Mouse (Mus musculus) granulocyte monocyte progenitor cell, adult 5-6 weeks (primary cell): ENCODE measurements around the gene Pnkp. TPM values are rescaled to one million over a fixed set of nuclear protein-coding genes. Genes with fewer than 3 reads are reported as not detected.
"Not testable (repeated sequence)": the region's sequence is repeated elsewhere in the genome, so short reads cannot be mapped to it uniquely, and the experiment has no call there.

ENCODE experiments used
- ATAC-seq: replicated peaks from 2 replicates; pipeline ENCODE4 v1.8.0; 2016; ENCODE audit warnings: mild to moderate bottlenecking, moderate TSS enrichment, inconsistent platforms; ENCODE audit not compliant: poor library complexity, severe bottlenecking
- total RNA-seq, 2 experiments: library from RNA; stranded (forward) in 1 of 2; stranded (reverse) in 1 of 2; fragments of 200-712, 200-1000 nt in 1 of 2; fragments of >200 nt in 1 of 2; fragmentation: Nextera tagmentation in 1 of 2; gene quantifications; 2 replicates each; pipeline ENCODE4 v1.2.3; 2014 to 2017

Pnkp gene
- total RNA-seq, 2 experiments from 2014 or later = 51.0 to 61.3 TPM

- ATAC-seq = no peak
Measured at GRCm38 (mm10) chr7:44867802-44868201, 10.9 kb downstream of the Pnkp start.

- ATAC-seq = no peak
Measured at GRCm38 (mm10) chr7:44868465-44868864, 11.5 kb downstream of the Pnkp start.

- peak; percentile 4; the same call in 1 of the 2 replicates for ATAC-seq
Measured at GRCm38 (mm10) chr7:44868919-44869696, 12.2 kb downstream of the Pnkp start.

- ATAC-seq = peak; percentile 75
Measured at GRCm38 (mm10) chr7:44869697-44870528, 13.0 kb downstream of the Pnkp start, which contains the start of gene Ptov1. TSS of gene Ptov1 (minus strand) at chr7:44869788.

GRCm38 (mm10) chr7:44870614-44871013 lies 13.7 kb downstream of the Pnkp start:
- no peak for ATAC-seq

GRCm38 (mm10) chr7:44871181-44871580 lies 14.2 kb downstream of the Pnkp start:
- ATAC-seq = no peak

GRCm38 (mm10) chr7:44871774-44872173 lies 14.8 kb downstream of the Pnkp start:
- not testable (repeated sequence) for ATAC-seq

GRCm38 (mm10) chr7:44877833-44878232 lies 20.9 kb downstream of the Pnkp start:
- no peak for ATAC-seq

- ATAC-seq = no peak
Measured at GRCm38 (mm10) chr7:44883036-44883435, 26.1 kb downstream of the Pnkp start.

- no peak for ATAC-seq
Measured at GRCm38 (mm10) chr7:44884637-44885036, 27.7 kb downstream of the Pnkp start.

- ATAC-seq = peak; percentile 85
Measured at GRCm38 (mm10) chr7:44886964-44887363, 30.0 kb downstream of the Pnkp start.

- no peak for ATAC-seq
Measured at GRCm38 (mm10) chr7:44888256-44889105, 31.5 kb downstream of the Pnkp start.

- no peak for ATAC-seq
Measured at GRCm38 (mm10) chr7:44890180-44890579, 33.2 kb downstream of the Pnkp start.

GRCm38 (mm10) chr7:44890737-44891136 lies 33.8 kb downstream of the Pnkp start:
- ATAC-seq = no peak

GRCm38 (mm10) chr7:44891611-44892010 lies 34.7 kb downstream of the Pnkp start:
- no peak for ATAC-seq

- ATAC-seq = peak; percentile 53
Measured at GRCm38 (mm10) chr7:44892276-44892921, 35.5 kb downstream of the Pnkp start, which contains the start of gene Med25. TSS of gene Med25 (minus strand) at chr7:44892712.

GRCm38 (mm10) chr7:44893197-44893596 lies 36.3 kb downstream of the Pnkp start:
- no peak for ATAC-seq

GRCm38 (mm10) chr7:44894175-44894574 lies 37.2 kb downstream of the Pnkp start:
- ATAC-seq = no peak

GRCm38 (mm10) chr7:44895206-44895592 lies 38.3 kb downstream of the Pnkp start:
- no peak for ATAC-seq
